Mouse (Mus musculus) cerebellum, postnatal 14 days (tissue): Measurements from ENCODE around the gene Utrn.
A peak's percentile ranks its signal among the peaks of the same experiment; 100 is the strongest.

Experiments used
- DNase-seq, 2 experiments: peaks; one replicate each; pipeline ENCODE4 v3.0.0; 2021; ENCODE audit warnings: mixed read lengths in 2 of 2

Gene Utrn

GRCm38 (mm10) chr10:12379123-12379522 lies 490.0 kb downstream of the Utrn start:
- no peak for DNase-seq

DNA sequence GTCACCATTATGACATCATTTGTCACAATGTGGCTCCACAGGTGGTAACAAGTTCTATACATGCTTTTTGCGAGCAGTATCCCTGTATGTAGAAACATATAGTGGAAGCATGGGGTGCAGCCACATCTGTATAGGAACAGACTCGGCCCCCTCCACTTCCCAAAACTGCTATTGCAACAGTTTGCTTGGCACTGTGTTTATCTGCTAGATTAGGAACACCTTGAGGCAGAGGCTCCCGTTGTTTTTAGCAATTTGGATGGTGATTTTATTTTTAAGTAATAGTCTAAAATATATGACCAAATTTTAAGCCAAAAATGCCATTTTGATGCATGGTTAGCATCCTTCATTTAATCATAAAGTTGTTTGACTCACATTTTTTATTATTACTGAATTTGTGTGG lies 491.4 kb downstream of the Utrn start:
- no peak for DNase-seq

DNA sequence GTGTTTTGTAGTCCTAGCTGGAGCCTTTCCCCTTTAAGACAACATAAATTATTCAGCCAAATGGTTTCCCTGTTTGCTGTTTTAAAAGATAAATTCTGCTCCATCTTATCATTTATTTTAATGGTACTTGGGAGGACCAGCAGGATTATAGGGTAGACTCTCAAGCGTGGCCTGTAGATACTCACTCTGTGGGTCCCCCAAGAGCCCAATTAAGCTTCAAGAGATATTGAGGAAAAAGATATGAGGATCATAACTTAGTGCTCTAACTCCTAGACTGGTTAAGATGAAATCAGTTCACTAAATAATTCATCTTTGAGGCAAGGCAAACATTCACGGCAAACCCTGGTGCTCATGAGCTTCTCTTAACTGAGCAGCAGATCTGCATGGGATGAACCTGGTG lies 493.1 kb downstream of the Utrn start:
- no peak for DNase-seq

DNA sequence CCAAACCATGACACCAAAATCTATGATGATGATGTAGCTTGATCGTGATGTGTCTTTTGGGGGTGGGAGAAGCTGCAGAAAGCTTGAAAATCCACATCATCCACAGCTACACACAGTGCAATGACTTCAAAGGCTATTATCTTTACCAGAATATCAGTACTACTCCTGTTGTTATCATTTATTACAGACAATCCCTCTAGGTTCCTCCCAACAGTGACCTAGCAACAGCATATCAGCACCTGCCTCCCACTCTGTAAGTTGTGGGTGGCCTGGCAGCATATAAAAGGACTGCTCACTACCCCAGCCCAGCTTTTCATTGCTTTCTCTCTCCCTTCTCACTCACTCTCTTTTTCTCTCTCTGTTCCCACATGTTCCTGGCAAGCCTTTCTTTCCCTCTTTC lies 494.4 kb downstream of the Utrn start:
- DNase-seq = no peak

DNA sequence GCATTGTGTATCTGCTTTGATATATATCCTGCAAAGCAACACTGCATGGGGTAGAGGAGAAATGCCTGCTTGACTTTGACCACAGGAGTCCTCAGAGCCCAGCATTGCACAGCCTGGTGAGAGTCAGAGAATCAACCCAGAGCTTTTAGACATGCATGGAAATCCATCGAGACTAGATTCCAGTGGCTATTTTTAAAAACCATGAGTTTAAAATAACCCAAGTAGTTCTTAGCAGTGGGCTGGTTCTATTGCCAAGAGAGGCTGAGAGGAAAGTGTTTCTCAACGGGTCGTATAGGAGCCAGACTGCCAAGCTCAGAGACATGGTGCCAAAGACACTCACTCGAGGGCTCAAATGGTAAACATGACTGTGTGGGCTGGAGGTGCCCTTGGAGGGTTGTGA lies 514.6 kb downstream of the Utrn start:
- DNase-seq = peak in 1 of 2 experiments; percentile 30

GRCm38 (mm10) chr10:12354106-12354505 lies 515.1 kb downstream of the Utrn start:
- DNase-seq = no peak

DNA sequence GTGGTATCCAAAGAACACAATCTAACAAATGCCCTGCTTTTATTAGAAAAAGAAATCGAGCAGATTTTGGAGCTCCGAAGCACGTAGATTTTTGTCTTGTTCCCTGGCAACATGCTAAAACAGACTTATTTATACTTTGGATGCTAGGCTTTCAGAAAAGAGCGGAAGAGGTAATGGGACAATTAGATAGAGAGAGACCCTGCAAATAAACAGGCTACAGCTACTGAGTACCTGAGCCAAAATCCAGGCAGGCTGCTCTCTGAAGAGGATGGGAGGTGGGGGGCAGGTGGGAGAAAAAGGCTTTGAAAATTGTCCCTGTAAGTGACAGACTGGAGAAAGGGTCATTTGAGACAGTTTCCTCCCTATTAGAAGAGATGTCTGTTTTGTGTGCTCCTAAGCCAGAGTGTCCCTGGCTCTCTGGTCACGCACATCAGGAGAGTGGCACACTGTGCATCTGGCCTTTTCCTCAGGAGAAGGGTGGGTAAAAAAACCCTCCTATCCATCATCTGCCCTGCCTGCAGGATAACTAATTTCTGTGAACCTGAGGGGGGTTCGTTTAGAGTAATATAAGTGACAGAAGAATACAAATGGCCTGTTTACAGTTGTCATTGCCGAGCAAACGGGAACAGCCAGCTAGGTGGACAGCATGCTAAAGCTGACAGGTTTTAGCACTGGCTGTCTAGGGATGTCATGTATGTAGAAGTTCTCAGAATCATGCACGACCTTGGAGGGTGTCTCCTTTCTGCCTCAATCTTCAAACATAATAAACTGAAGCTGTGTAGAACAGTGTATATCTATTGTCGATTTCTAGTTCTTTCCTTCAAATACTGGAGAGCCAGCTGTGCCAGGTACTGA lies 529.2 kb downstream of the Utrn start:
- peak in 1 of 2 experiments; percentile 8 for DNase-seq

DNA sequence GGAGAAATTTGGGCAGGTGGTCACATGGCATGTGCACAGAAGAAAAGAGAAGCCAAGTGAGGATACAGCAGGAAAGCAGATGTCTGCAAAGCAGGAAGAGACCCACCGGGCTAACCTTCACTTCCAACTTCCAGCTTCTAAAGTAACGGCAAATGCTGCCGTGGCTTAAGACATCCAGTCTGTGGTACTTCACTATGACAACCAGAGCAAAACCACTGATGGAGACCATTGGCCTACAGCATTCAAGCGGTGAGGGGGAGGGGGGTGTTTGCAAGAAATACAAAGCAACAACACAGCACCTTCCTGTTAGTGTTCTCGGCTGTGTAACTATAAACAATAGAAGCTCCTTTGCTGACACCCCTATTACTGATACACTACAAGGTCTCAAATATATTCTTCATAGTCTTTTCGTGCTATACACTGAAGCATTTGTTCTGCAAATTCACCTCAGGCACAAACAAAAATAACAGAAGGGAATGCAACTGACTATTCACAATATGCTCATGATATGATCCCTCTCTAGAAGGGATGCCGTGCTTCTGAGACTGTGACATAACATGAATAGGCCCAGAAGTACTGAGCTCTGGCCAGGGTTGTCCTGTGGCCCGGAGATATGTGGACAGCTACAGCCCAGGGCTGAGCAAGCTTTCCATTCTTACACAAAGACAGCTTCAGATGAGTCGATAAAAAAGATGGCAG lies 530.0 kb downstream of the Utrn start:
- peak in 1 of 2 experiments; percentile 5 for DNase-seq
